Mouse (Mus musculus) midbrain, embryonic 12.5 days (tissue): ENCODE measurements at regions not wholly inside any gene's neighbourhood (a gene's known extent, or its start where the extent isn't known, plus 50 kb on each side); places are given as distances from the start of the nearest gene placed in this dataset.

Experiments
- ATAC-seq: fragments of 200-750 bp; cut with Nextera tagmentation; 2 replicates; pipeline ENCODE4 v1.8.0; 2017; ENCODE audit warnings: low read depth, moderate TSS enrichment, moderate library complexity; ENCODE audit not compliant: low FRiP score
- H3K27ac ChIP-seq: fragments of 300-500 bp; sonication (generic); replicated peaks from 2 replicates; pipeline ENCODE4 v1.5.1; 2016; ENCODE audit warnings: mild to moderate bottlenecking
- H3K27me3 ChIP-seq: fragments of 300-500 bp; sonication (generic); 2 replicates; pipeline ENCODE4 v1.6.1; 2016; ENCODE audit warnings: mild to moderate bottlenecking
- H3K36me3 ChIP-seq: fragments of 300-500 bp; sonication (generic); 2 replicates; pipeline ENCODE4 v1.6.1; 2016
- H3K4me1 ChIP-seq: fragments of 300-500 bp; sonication (generic); 2 replicates; pipeline ENCODE4 v1.6.1; 2016
- H3K4me2 ChIP-seq: fragments of 300-500 bp; sonication (generic); replicated peaks from 2 replicates; pipeline ENCODE4 v1.6.1; 2016; ENCODE audit warnings: mild to moderate bottlenecking, moderate library complexity
- H3K4me3 ChIP-seq: fragments of 300-500 bp; sonication (generic); 2 replicates; pipeline ENCODE4 v1.5.1; 2016; ENCODE audit warnings: mild to moderate bottlenecking
- H3K9ac ChIP-seq: fragments of 300-500 bp; sonication (generic); replicated peaks from 2 replicates; pipeline ENCODE4 v1.6.1; 2016; ENCODE audit warnings: mild to moderate bottlenecking, moderate library complexity
- H3K9me3 ChIP-seq: fragments of 300-500 bp; sonication (generic); 2 replicates; pipeline ENCODE4 v1.6.1; 2016; ENCODE audit warnings: mild to moderate bottlenecking
- WGBS: fragments of 180-500 bp; shearing (Covaris S2); methylation state at CpG from one replicate; pipeline ENCODE4 v1.1.7; 2016; 5-methylcytosine and 5-hydroxymethylcytosine counted together

- no peak overlapping the region for H3K27ac ChIP-seq
- no peaks in the 10 kb centered on the region for H3K9me3 ChIP-seq
- no peak overlapping the region for H3K4me2 ChIP-seq
- H3K4me1 ChIP-seq = no peaks in the 10 kb centered on the region
- no peak for ATAC-seq
- H3K4me3 ChIP-seq = no peak overlapping the region
- no peaks in the 10 kb centered on the region for H3K36me3 ChIP-seq
- 74% methylated on average over 1 of the region's 1 CpGs for WGBS
- no peaks in the 10 kb centered on the region for H3K27me3 ChIP-seq
- no peak overlapping the region for H3K9ac ChIP-seq
These were observed 2239.1 kb downstream of the Poteg start for GRCm38 (mm10) chr8:29686594-29686993.

DNA sequence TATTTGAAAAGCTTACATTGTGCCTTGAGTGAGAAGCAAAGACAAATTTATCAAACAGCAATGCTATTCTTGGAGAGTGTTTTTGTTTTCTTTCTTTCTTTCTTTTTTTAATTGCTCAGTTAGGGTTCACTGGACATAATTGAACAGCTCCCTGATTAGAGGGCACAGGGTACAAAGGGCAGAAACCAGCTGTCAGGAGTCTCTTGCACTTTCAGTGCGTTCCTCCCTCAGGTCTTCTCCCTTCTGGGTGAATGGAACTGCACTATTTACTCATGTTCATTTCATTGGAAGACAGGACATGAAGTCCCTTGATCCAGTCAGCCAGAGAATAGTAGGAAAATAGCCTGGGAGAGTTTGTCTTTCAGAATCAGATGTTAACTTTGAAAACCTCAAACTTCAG lies 2248.2 kb downstream of the Poteg start:
- Histone ChIP-seq H3K4me3 (no peak overlapping the region), H3K9ac (no peak overlapping the region), H3K9me3 (no peaks in the 10 kb centered on the region), H3K36me3 (no peaks in the 10 kb centered on the region), H3K27ac (no peak overlapping the region), H3K4me2 (no peak overlapping the region), H3K4me1 (no peaks in the 10 kb centered on the region), H3K27me3 (no peaks in the 10 kb centered on the region)
- no peak for ATAC-seq
- 15% methylated on average over 1 of the region's 1 CpGs for WGBS
